46 mouse cellular contexts compared by ENCODE assay signal in genomic region chr16:3748976-3749375, GRCm38 (mm10). TPM values are rescaled to one million over a fixed set of nuclear protein-coding genes. Genes with fewer than 3 reads are reported as not detected.
"Had no signal": no experiment of that assay in that cellular context is flagged by ENCODE, and none has a peak within 500 bp of the region (broad histone marks: within the 10 kb centered on the region; RNA-seq: fewer than 3 reads in every experiment).

No protein-coding gene starts in this region.

- ATAC-seq: hindbrain, embryonic 16.5 days; hindbrain, postnatal 0 days; inflammation-experienced regulatory T-cells, adult 6 months; intestine, embryonic 15.5 days; intestine, embryonic 16.5 days; intestine, postnatal 0 days had no signal

- H3K4me3 ChIP-seq: heart, embryonic 10.5 days; heart, embryonic 12.5 days; heart, embryonic 13.5 days; heart, embryonic 15.5 days; hindbrain, embryonic 10.5 days; hindbrain, embryonic 12.5 days; hindbrain, embryonic 13.5 days; hindbrain, embryonic 15.5 days; intestine, embryonic 15.5 days; kidney, embryonic 15.5 days; layer of hippocampus, adult 2 months had no signal

- H3K9ac ChIP-seq: heart, embryonic 12.5 days; heart, embryonic 13.5 days; heart, embryonic 15.5 days; hindbrain, embryonic 12.5 days; hindbrain, embryonic 13.5 days; hindbrain, embryonic 14.5 days; hindbrain, embryonic 15.5 days; intestine, embryonic 15.5 days; kidney, embryonic 15.5 days had no signal

- H3K9me3 ChIP-seq: intestine, embryonic 15.5 days had no signal

- H3K4me2 ChIP-seq: heart, embryonic 11.5 days; heart, embryonic 12.5 days; heart, embryonic 13.5 days; heart, embryonic 15.5 days; hindbrain, embryonic 12.5 days; hindbrain, embryonic 13.5 days; hindbrain, embryonic 14.5 days; hindbrain, embryonic 15.5 days; intestine, embryonic 15.5 days; kidney, embryonic 15.5 days had no signal

- H3K27me3 ChIP-seq: heart, embryonic 12.5 days; heart, embryonic 13.5 days; heart, embryonic 15.5 days; hindbrain, embryonic 12.5 days; hindbrain, embryonic 13.5 days; hindbrain, embryonic 15.5 days; intestine, embryonic 15.5 days; kidney, embryonic 15.5 days had no signal

- H3K27ac ChIP-seq: heart, embryonic 10.5 days; heart, embryonic 13.5 days; heart, embryonic 15.5 days; hindbrain, embryonic 10.5 days; hindbrain, embryonic 12.5 days; hindbrain, embryonic 13.5 days; hindbrain, embryonic 14.5 days; hindbrain, embryonic 15.5 days; hindbrain, postnatal 0 days; intestine, embryonic 15.5 days; kidney, embryonic 15.5 days; kidney, postnatal 0 days; layer of hippocampus, adult 2 months had no signal

- DNase-seq: heart, postnatal 10 days; heart, postnatal 14 days; heart, postnatal 36 days; heart, postnatal 4 days; kidney, adult 11 months; kidney, adult 18-20 months; kidney, adult 2 months; kidney, adult 8-10 months; kidney, adult 9 months; kidney, postnatal 10 days; kidney, postnatal 14 days; kidney, postnatal 25 days; kidney, postnatal 36 days; kidney, postnatal 4 days; layer of hippocampus, adult 9-11 months; layer of hippocampus, postnatal 36 days had no signal

RNA-seq across cellular contexts. Expression of gene Mefv, which starts 31.1 kb away (rescaled TPM):
- total RNA-seq: heart, postnatal 10 days; heart, postnatal 14 days; heart, postnatal 25 days; heart, postnatal 36 days; heart, postnatal 4 days; hindbrain, postnatal 0 days; layer of hippocampus, adult 18-20 months; layer of hippocampus, adult 2 months; layer of hippocampus, adult 8-10 months; layer of hippocampus, postnatal 10 days; layer of hippocampus, postnatal 14 days; layer of hippocampus, postnatal 25 days; layer of hippocampus, postnatal 36 days; left cerebral cortex, adult 18-20 months had no signal
- polyA plus RNA-seq: heart, embryonic 10.5 days; heart, embryonic 11.5 days; heart, embryonic 12.5 days; heart, embryonic 14.5 days; heart, embryonic 15.5 days; hindbrain, embryonic 10.5 days; hindbrain, embryonic 11.5 days; hindbrain, embryonic 12.5 days; hindbrain, embryonic 13.5 days; hindbrain, embryonic 14.5 days; hindbrain, embryonic 15.5 days; hindbrain, embryonic 16.5 days; hindbrain, postnatal 0 days; inflammation-experienced regulatory T-cells, adult 6 months; intestine, embryonic 15.5 days; kidney, embryonic 14.5 days; kidney, embryonic 16.5 days; kidney, postnatal 0 days had no signal
